Mouse (Mus musculus) neural tube, embryonic 12.5 days (tissue): ENCODE measurements at regions not wholly inside any gene's neighbourhood (a gene's known extent, or its start where the extent isn't known, plus 50 kb on each side); places are given as distances from the start of the nearest gene placed in this dataset.

Source experiments
- ATAC-seq: fragments of 200-750 bp; cut with Nextera tagmentation; 2 replicates; pipeline ENCODE4 v1.8.0; 2017; ENCODE audit warnings: low read depth, mild to moderate bottlenecking, moderate TSS enrichment, moderate library complexity; ENCODE audit not compliant: low FRiP score
- H3K27ac ChIP-seq: fragments of 300-500 bp; sonication (generic); 2 replicates; pipeline ENCODE4 v1.5.1; 2016
- H3K27me3 ChIP-seq: fragments of 300-500 bp; sonication (generic); replicated peaks from 2 replicates; pipeline ENCODE4 v1.6.1; 2016; ENCODE audit warnings: mild to moderate bottlenecking
- H3K36me3 ChIP-seq: fragments of 300-500 bp; sonication (generic); 2 replicates; pipeline ENCODE4 v1.6.1; 2016; ENCODE audit warnings: mild to moderate bottlenecking
- H3K4me1 ChIP-seq: fragments of 300-500 bp; sonication (generic); 2 replicates; pipeline ENCODE4 v1.6.1; 2016
- H3K4me2 ChIP-seq: fragments of 300-500 bp; sonication (generic); replicated peaks from 2 replicates; pipeline ENCODE4 v1.6.1; 2016; ENCODE audit warnings: mild to moderate bottlenecking
- H3K4me3 ChIP-seq: fragments of 300-500 bp; sonication (generic); 2 replicates; pipeline ENCODE4 v1.5.1; 2016
- H3K9ac ChIP-seq: fragments of 300-500 bp; sonication (generic); 2 replicates; pipeline ENCODE4 v1.6.1; 2016; ENCODE audit warnings: mild to moderate bottlenecking
- H3K9me3 ChIP-seq: fragments of 300-500 bp; sonication (generic); 2 replicates; pipeline ENCODE4 v1.6.1; 2016; ENCODE audit warnings: mild to moderate bottlenecking
- WGBS: fragments of 180-500 bp; shearing (Covaris S2); methylation state at CpG from one replicate; pipeline ENCODE4 v1.1.7; 2016; 5-methylcytosine and 5-hydroxymethylcytosine counted together

DNA sequence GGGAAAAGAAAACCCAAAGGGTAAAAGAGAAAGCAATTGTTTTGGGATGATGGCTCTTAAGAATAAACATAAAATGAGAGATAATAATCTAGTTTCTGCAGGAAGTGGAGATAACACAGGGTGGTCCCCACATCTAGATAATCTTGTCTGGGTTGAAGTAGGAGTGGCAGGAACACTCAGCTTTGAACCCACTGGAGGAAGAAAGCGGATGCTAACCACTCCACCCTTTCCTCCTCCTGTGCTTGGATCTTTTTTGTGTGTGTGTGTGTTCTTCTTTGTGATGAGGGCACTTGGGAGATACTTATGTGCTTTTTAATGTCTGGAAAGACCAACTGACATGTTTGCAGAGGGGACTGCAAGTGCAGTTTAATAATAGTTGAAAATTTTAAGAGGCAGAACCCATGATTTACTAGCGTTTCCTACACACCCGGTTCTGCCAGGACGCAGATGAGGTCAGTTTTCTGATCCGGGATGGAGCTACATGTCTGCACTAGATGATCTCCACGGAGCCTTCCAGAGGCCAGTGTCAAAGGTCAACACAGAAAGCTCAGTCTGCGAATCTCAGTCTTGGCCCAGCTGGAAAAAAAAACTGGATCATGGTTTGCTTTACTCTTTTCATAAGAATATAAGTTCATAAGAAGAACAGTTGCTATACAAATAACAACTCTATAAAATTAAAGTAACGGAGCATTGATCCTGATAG, 82.7 kb downstream of the Gm13691 start:
- Histone ChIP-seq H3K27me3 (no peaks in the 10 kb centered on the region), H3K9ac (no peak overlapping the region), H3K27ac (no peak overlapping the region), H3K4me3 (no peak overlapping the region), H3K9me3 (no peaks in the 10 kb centered on the region), H3K4me2 (no peak overlapping the region), H3K36me3 (no peaks in the 10 kb centered on the region), H3K4me1 (no peaks in the 10 kb centered on the region)
- no peak for ATAC-seq
- WGBS = 77% methylated on average over 8 of the region's 8 CpGs

DNA sequence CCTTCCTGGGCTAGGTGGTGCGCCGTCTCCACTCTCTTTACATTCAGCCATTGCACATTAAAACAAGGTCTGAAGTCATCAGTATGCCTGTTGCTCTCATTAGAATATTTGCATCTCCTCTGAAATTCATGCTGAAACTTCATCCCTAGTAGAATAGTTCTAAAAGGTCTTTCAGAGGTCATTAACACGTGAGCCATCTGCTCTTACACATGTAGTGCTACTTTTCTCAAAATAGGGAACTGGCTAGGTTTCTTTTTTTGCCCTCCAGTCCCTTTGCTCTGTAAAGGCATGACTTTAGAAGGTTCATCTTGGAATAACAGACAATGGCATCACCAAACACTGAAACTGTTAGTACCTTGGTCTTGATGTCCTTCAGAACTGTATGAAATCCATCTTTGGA, 85.6 kb downstream of the Gm13691 start:
- 88% methylated on average over 3 of the region's 3 CpGs for WGBS
- Histone ChIP-seq H3K4me1 (no peaks in the 10 kb centered on the region), H3K4me2 (no peak overlapping the region), H3K9ac (no peak overlapping the region), H3K27me3 (no peaks in the 10 kb centered on the region), H3K9me3 (no peaks in the 10 kb centered on the region), H3K4me3 (no peak overlapping the region), H3K36me3 (no peaks in the 10 kb centered on the region), H3K27ac (no peak overlapping the region)
- no peak for ATAC-seq

DNA sequence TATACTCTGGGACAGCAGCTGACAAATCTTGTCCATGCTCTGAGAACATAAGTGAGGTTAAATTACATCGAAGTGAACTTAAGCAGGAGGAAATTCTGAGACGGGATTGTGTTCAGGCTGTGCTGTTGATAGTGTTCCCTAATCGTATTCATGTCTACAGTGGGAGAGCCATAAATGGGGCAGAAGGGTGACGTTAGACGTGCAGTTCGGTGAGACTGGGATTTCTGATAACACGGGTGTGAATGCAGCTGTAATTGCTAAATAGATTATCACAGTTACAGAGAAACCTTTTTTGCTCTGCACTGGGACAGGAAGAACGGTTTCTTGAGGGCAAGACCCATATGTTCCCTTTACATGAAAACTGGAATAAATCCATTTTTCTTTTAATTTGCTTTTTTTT, 88.9 kb downstream of the Gm13691 start:
- Histone ChIP-seq H3K4me1 (no peaks in the 10 kb centered on the region), H3K27ac (no peak overlapping the region), H3K4me2 (no peak overlapping the region), H3K4me3 (no peak overlapping the region), H3K9me3 (no peaks in the 10 kb centered on the region), H3K36me3 (no peaks in the 10 kb centered on the region), H3K9ac (no peak overlapping the region), H3K27me3 (no peaks in the 10 kb centered on the region)
- WGBS = 82% methylated on average over 8 of the region's 8 CpGs
- no peak for ATAC-seq

DNA sequence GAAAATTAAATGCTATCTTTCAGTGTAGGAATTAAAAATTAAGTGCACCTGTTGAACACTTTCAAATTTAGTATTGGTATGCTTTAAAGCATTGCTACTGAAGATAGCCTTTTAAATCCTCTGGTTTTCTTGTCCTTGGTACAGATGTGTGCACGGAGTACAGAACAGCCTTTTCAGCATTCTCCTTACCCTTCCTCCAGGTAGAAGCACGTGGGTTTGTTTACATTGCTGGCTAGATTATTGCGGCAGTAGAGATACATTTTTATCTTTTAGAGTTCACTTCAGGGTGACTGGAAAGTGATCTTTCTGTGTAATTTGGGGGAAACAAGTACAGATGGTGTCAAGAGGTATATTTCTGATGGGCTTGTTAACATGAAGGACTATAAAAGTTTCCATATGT, 89.9 kb downstream of the Gm13691 start:
- Histone ChIP-seq H3K27me3 (no peaks in the 10 kb centered on the region), H3K27ac (no peak overlapping the region), H3K4me1 (no peaks in the 10 kb centered on the region), H3K36me3 (no peaks in the 10 kb centered on the region), H3K4me3 (no peak overlapping the region), H3K9me3 (no peaks in the 10 kb centered on the region), H3K4me2 (no peak overlapping the region), H3K9ac (no peak overlapping the region)
- no peak for ATAC-seq
- 84% methylated on average over 3 of the region's 3 CpGs for WGBS

DNA sequence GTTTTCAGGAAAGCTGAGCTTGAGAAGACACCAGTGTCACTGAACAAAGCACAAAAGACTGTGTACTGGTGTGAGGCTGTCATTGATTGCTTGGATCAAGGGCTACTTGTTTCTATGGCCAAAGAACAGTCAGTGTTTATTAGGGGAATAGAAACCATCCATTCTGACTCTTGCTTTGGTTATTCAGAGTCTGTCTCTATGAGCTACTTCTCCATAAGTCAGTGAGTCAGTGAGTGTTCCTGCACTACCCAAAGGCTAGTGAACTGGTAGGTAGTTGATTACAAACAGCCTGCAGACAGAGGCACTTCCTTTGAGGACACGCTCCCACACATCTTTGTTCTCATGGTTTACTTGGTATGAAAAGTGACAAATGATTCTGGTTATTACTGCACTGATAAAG, 104.4 kb downstream of the Gm13691 start:
- ATAC-seq = no peak
- Histone ChIP-seq H3K4me3 (no peak overlapping the region), H3K9ac (no peak overlapping the region), H3K27ac (no peak overlapping the region), H3K36me3 (no peaks in the 10 kb centered on the region), H3K4me2 (no peak overlapping the region), H3K27me3 (no peaks in the 10 kb centered on the region), H3K4me1 (no peaks in the 10 kb centered on the region), H3K9me3 (no peaks in the 10 kb centered on the region)
- WGBS = 82% methylated on average over 1 of the region's 1 CpGs

DNA sequence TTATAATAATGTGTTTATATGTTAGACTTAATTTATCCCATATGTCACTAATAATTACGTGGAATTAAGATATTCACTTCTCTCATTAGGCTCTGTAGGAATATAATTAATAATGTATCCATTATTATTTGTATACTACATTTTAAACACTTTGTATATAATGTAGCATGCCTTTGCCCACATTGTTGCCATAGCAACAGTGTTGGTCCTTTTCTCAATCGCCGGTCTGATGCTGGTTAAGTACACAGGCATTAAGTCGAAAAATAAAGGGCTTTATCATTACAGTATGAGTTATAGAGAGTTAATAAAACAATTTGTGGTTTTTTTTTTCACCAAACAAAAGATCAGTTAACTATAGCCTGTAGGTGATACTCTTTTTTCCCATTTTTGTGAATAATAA, 108.4 kb downstream of the Gm13691 start:
- Histone ChIP-seq H3K9ac (no peak overlapping the region), H3K36me3 (no peaks in the 10 kb centered on the region), H3K4me1 (no peaks in the 10 kb centered on the region), H3K27ac (no peak overlapping the region), H3K27me3 (no peaks in the 10 kb centered on the region), H3K9me3 (no peaks in the 10 kb centered on the region), H3K4me2 (no peak overlapping the region), H3K4me3 (no peak overlapping the region)
- ATAC-seq = no peak
- WGBS = 81% methylated on average over 4 of the region's 4 CpGs

DNA sequence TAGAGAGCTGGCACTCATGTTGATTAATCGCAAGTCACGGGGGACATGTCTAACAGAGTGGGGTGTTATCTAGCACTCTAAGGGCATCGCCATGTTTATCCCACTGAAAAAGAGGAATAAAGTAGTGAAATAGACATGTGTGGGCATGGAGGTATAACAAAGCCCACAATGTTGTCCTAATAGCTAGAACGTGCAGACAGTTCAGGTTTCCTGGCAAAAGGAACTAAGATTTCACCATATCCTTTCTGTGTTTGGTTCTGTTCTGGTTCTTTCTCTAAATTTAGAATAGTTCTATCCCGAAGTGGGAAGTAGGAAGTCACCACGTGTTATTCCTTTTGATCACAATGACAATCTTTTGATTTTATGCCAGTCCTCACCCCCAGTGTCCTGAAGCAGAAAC, 123.2 kb downstream of the Gm13691 start:
- no peaks in the 10 kb centered on the region for H3K9me3 ChIP-seq
- H3K36me3 ChIP-seq = no peaks in the 10 kb centered on the region
- no peaks in the 10 kb centered on the region for H3K27me3 ChIP-seq
- no peak overlapping the region for H3K27ac ChIP-seq
- 82% methylated on average over 6 of the region's 6 CpGs for WGBS
- no peak for ATAC-seq
- no peak overlapping the region for H3K4me2 ChIP-seq
- H3K9ac ChIP-seq = no peak overlapping the region
- no peaks in the 10 kb centered on the region for H3K4me1 ChIP-seq
- no peak overlapping the region for H3K4me3 ChIP-seq

DNA sequence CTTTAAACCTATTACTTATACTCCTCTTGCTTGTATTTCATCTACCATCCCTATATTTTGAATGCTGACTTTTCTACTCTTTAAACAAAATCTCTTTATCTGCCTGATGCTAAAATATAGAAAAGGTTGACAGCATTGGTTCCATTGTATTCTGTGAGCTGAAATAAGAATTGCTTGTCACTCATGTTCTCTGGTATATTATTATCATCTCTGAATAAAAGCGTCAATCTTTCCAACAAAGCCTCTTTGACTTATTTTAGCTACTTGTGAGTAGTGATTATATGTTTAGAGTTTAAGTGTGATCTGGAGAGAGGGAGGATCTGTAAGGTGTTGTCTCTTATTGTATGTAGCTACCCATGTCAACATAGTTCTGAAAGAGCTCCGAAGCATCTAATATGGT, 129.5 kb downstream of the Gm13691 start:
- Histone ChIP-seq H3K9ac (no peak overlapping the region), H3K36me3 (no peaks in the 10 kb centered on the region), H3K9me3 (no peaks in the 10 kb centered on the region), H3K4me1 (no peaks in the 10 kb centered on the region), H3K27ac (no peak overlapping the region), H3K4me2 (no peak overlapping the region), H3K27me3 (no peaks in the 10 kb centered on the region), H3K4me3 (no peak overlapping the region)
- WGBS = 95% methylated on average over 2 of the region's 2 CpGs
- ATAC-seq = no peak

DNA sequence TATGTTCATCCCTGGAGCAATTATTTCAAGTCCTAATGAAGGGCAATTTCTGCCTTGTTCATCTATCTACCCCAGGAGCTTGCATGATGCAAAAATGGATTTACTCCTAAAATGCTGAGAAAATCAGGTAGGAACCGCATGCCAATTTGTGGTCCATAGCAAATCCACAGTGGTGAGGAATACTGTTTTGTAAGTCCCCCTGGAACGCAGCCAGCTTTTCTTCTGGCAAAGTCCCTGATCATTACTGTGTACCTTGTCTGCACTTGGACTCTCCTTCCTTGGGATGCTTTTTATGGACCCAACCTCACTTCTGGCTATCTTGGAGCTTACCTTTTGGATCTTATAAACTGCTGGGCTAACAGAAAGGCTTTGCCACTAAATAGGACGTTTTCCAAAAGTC, 137.2 kb downstream of the Gm13691 start:
- Histone ChIP-seq H3K4me3 (no peak overlapping the region), H3K4me2 (no peak overlapping the region), H3K27ac (no peak overlapping the region), H3K4me1 (no peaks in the 10 kb centered on the region), H3K9ac (no peak overlapping the region), H3K9me3 (no peaks in the 10 kb centered on the region), H3K36me3 (no peaks in the 10 kb centered on the region), H3K27me3 (no peaks in the 10 kb centered on the region)
- no peak for ATAC-seq
- WGBS = 83% methylated on average over 3 of the region's 3 CpGs

DNA sequence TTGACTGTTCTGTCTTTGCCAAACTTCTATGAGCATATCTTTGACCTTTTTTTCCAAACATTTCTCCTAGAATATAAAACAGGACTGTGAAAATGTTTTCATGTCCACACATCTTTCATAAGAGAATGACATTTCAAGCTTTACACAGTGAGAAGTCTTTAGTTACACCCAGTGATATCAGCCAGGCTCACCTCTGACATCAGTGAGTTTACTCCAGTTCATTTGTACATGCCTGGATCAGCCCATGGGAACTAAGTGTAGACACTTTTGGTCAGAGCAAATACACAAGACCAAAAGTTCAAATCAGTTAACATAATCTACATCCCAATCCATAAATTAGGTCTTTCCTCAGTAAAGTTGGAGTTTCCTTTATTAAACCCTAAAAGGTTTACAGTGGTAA, 171.4 kb downstream of the Gm13691 start:
- Histone ChIP-seq H3K4me1 (no peaks in the 10 kb centered on the region), H3K9me3 (no peaks in the 10 kb centered on the region), H3K4me3 (no peak overlapping the region), H3K27me3 (no peaks in the 10 kb centered on the region), H3K36me3 (no peaks in the 10 kb centered on the region), H3K4me2 (no peak overlapping the region), H3K27ac (no peak overlapping the region), H3K9ac (no peak overlapping the region)
- ATAC-seq = no peak

DNA sequence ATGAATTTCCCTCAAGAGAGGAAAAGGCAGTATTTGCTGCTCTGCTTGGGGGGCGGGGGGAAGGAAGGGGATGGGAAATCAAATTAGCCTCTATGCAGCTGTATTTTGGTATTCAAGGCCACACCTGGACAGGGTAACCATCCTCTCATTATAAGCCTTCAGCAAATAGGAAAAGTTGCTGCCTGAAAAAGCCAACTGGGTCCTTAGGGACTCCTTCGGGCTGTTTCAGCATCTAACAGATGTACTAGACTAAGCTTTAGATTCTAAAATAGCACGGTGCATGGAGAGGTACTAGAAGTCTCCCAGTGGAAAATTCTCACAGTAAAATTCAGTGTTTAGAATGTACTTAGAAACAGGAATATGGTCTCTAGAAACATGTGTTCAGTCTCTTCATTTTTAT, 183.1 kb downstream of the Gm13691 start:
- H3K9me3 ChIP-seq = no peaks in the 10 kb centered on the region
- H3K9ac ChIP-seq = no peak overlapping the region
- no peak overlapping the region for H3K4me2 ChIP-seq
- ATAC-seq = no peak
- no peak overlapping the region for H3K27ac ChIP-seq
- no peaks in the 10 kb centered on the region for H3K36me3 ChIP-seq
- no peak overlapping the region for H3K4me3 ChIP-seq
- no peaks in the 10 kb centered on the region for H3K27me3 ChIP-seq
- no peaks in the 10 kb centered on the region for H3K4me1 ChIP-seq
- WGBS = 78% methylated on average over 3 of the region's 3 CpGs

DNA sequence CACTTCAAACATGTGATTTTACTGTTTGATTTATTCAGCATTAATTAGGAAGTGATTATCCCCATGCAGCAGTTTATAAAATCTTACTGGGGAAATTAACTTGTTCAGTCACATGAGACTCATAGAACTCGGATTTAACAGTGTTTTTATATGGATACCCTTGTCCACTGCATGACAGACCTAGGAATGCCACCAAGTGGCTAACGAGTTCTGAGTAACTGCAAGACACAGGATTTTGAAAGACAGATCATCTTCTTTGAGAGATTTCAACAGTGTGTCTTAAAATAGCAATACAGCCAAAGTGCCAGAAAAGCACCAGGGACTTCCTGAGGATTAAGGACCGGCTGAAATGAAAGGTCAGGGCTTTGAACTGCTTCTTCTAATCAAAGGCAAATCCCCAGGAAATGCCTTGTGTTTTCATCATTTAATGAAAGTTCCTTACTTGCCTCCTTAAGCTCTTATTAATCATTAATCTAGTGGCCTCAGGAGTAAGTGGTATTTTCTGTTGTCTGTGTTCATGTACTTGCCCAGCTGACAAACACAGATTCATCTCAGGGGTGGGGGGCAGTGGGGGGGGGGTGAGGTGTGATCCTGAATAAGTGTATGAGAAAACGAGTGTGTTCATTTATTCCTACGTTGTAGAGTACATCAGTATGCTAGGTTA, 193.4 kb downstream of the Gm13691 start:
- ATAC-seq = no peak
- H3K4me2 ChIP-seq = no peak overlapping the region
- no peaks in the 10 kb centered on the region for H3K4me1 ChIP-seq
- H3K36me3 ChIP-seq = no peaks in the 10 kb centered on the region
- no peaks in the 10 kb centered on the region for H3K27me3 ChIP-seq
- 58% methylated on average over 5 of the region's 5 CpGs for WGBS
- no peaks in the 10 kb centered on the region for H3K9me3 ChIP-seq
- H3K9ac ChIP-seq = no peak overlapping the region
- no peak overlapping the region for H3K27ac ChIP-seq
- no peak overlapping the region for H3K4me3 ChIP-seq

DNA sequence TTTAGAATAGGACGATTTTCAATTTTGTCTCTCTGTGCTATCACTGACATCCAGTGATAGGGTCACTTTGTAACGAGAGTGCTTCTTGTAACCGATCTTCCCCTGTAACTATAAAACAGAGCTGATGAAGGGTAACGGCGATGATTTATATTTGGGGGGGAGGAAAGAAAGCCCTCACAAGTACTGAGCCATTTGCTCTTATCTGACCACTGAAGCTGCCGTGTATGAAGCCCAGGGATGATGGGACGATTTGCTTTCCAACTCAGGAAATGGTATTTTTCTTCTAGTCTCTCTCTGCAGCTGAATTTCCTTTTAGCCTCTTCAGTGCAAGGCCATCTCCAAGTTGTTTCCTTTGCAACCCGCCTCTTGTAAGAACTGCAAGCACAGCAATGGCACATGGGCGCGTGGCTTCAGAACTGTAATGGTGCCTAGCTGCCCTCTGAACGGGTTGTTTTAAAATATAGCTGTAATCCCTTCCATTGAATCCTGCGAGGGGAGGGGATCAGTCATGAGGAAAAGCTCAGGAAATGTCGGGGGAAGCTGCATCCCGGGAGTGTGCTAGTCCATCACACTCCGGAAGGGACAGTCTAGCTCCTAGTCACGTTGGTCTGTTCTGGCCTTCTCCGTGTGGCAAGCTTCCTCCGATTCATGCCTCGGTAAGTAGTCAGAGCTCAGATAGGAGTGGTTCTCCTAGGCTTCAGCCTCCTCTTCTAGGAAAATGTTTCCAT, 194.1 kb downstream of the Gm13691 start:
- Histone ChIP-seq H3K27ac (no peak overlapping the region), H3K27me3 (no peaks in the 10 kb centered on the region), H3K4me1 (no peaks in the 10 kb centered on the region), H3K9me3 (no peaks in the 10 kb centered on the region), H3K4me2 (no peak overlapping the region), H3K9ac (no peak overlapping the region), H3K4me3 (no peak overlapping the region), H3K36me3 (no peaks in the 10 kb centered on the region)
- ATAC-seq = no peak
- WGBS = 81% methylated on average over 19 of the region's 19 CpGs
